Mouse (Mus musculus) stomach, embryonic 16.5 days (tissue): ENCODE measurements around the gene Myl6. TPM values are rescaled to one million over a fixed set of nuclear protein-coding genes. Genes with fewer than 3 reads are reported as not detected.

Experiments
- ATAC-seq: fragments of 200-750 bp; cut with Nextera tagmentation; 2 replicates; pipeline ENCODE4 v1.8.0; 2017; ENCODE audit warnings: moderate number of reproducible peaks, moderate TSS enrichment; ENCODE audit not compliant: insufficient read depth, low FRiP score
- H3K27ac ChIP-seq: fragments of 300-500 bp; sonication (generic); 2 replicates; pipeline ENCODE4 v1.5.1; 2014; ENCODE audit warnings: low read length
- H3K27me3 ChIP-seq: fragments of 300-500 bp; sonication (generic); 2 replicates; pipeline ENCODE4 v1.6.1; 2014; ENCODE audit warnings: low read length, control low read depth, mixed read lengths; ENCODE audit not compliant: control insufficient read depth, insufficient read depth
- H3K36me3 ChIP-seq: fragments of 300-500 bp; sonication (generic); 2 replicates; pipeline ENCODE4 v1.6.1; 2014; ENCODE audit warnings: low read length; ENCODE audit not compliant: control insufficient read depth, insufficient read depth
- H3K4me1 ChIP-seq: fragments of 300-500 bp; sonication (generic); 2 replicates; pipeline ENCODE4 v1.6.1; 2014; ENCODE audit warnings: low read length, control low read depth, mixed read lengths; ENCODE audit not compliant: control insufficient read depth, insufficient read depth
- H3K4me2 ChIP-seq: fragments of 300-500 bp; sonication (generic); 2 replicates; pipeline ENCODE4 v1.6.1; 2014; ENCODE audit warnings: low read depth, low read length, mixed read lengths
- H3K4me3 ChIP-seq: fragments of 300-500 bp; sonication (generic); replicated peaks from 2 replicates; pipeline ENCODE4 v1.5.1; 2014; ENCODE audit warnings: mild to moderate bottlenecking, low read length
- H3K9ac ChIP-seq: fragments of 300-500 bp; sonication (generic); 2 replicates; pipeline ENCODE4 v1.6.1; 2014; ENCODE audit warnings: low read length
- H3K9me3 ChIP-seq: fragments of 300-500 bp; sonication (generic); replicated peaks from 2 replicates; pipeline ENCODE4 v1.6.1; 2016; ENCODE audit warnings: low read length, control low read depth; ENCODE audit not compliant: control insufficient read depth
- WGBS: fragments of 180-500 bp; shearing (Covaris S2); extraction: QIAGEN DNeasy Blood & Tissue Kit; methylation state at CpG from one replicate; pipeline ENCODE4 v1.1.7; 2014; 5-methylcytosine and 5-hydroxymethylcytosine counted together
- polyA plus RNA-seq: library from polyadenylated mRNA; unstranded; fragments of >200 nt; fragmentation: Nextera tagmentation; extraction: Ambion mirVana; gene quantifications from 2 replicates; pipeline ENCODE4 v1.2.1, GENCODE M21; 2015

Myl6 gene
- polyA plus RNA-seq, 1 experiment from 2014 or later = 2,126 TPM

DNA sequence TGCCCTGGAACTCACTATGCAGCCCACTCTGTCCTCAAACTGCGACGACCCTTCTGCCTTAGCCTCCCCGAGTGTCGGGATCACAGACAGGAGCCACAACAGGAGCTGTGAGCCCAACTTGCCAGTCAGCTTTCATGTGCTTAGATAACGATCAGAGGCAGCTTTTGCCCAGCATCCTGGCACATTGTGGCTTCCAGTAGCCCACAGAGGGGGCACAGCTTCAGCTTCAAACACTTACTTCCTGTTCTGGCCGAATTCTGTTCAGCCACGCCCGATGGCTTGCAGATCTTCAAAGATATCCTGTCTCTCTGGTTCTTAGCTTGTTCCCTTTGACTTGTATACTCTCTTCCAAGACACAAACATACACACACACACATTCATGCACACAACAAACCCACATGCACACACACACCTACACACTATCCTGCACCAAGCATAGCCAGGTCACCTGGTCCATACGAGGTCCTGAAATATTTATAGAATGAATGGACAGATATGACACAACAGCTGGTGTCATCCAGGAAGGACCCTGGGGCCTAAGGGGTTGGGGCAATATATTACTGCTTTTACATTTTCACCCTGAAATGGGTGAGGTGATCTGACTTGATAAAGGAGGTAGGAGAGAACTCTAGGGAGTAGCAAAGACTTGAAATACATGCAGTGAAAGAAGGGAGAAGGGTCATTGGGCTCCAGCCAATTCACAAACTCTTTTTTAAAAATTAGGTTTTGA, 10.9 kb upstream of the Myl6 start:
- 66% methylated on average over 9 of the region's 9 CpGs for WGBS
- Histone ChIP-seq H3K27ac (peak overlapping the region; percentile 4; the same call in 1 of the 2 replicates), H3K4me3 (no peak overlapping the region), H3K27me3 (no peaks in the 10 kb centered on the region), H3K9me3 (no peaks in the 10 kb centered on the region), H3K4me1 (peaks cover 9% of the 10 kb centered on the region), H3K36me3 (no peaks in the 10 kb centered on the region), H3K4me2 (no peak overlapping the region), H3K9ac (peak overlapping the region; percentile 42; the same call in 1 of the 2 replicates)
- no peak for ATAC-seq

DNA sequence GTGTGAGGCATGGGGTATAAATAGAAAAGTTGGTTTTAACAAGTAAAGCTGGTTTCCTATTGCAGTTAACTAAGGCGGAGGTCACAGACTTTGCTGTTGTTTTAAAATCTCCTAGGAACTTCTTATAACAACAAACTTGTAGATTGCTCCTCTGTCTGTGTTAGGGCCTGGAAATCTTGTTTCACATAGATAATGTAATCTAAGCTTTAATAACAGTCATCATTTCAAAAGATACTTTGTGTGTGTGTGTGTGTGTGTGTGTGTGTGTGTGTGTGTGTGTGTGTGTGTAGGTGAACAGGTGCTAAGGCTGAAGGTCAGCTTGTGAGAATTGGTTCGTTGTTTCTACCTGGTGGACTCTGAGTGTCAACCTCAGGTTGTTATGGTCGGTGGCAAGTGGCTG, 10.1 kb upstream of the Myl6 start:
- no peak overlapping the region for H3K4me3 ChIP-seq
- no peaks in the 10 kb centered on the region for H3K36me3 ChIP-seq
- H3K27me3 ChIP-seq = no peaks in the 10 kb centered on the region
- H3K9ac ChIP-seq = no peak overlapping the region
- 75% methylated on average over 3 of the region's 3 CpGs for WGBS
- no peak overlapping the region for H3K4me2 ChIP-seq
- H3K4me1 ChIP-seq = peaks cover 9% of the 10 kb centered on the region
- H3K9me3 ChIP-seq = no peaks in the 10 kb centered on the region
- no peak overlapping the region for H3K27ac ChIP-seq
- no peak for ATAC-seq

DNA sequence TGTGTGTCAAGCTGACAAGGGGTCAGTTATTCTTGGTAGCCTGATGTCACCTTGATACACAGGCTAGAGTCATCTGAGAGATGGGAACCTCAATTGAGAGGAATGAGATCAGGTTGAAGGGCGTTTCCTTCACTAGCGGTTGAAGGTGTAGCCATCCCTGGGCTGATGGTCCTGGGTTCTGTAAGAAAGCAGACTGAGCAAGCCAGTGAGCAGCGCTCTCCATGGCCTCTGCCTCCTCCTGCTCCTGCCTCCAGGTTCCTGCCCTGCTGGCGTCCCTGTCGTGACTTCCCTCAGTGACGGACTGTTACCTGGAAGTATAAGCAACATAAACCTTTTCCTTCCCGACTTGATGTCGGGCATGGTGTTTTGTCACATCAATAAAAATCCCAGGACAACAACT, 9.6 kb upstream of the Myl6 start:
- no peaks in the 10 kb centered on the region for H3K27me3 ChIP-seq
- no peaks in the 10 kb centered on the region for H3K9me3 ChIP-seq
- H3K36me3 ChIP-seq = no peaks in the 10 kb centered on the region
- WGBS = 82% methylated on average over 8 of the region's 8 CpGs
- no peak overlapping the region for H3K9ac ChIP-seq
- no peak for ATAC-seq
- no peak overlapping the region for H3K27ac ChIP-seq
- peaks cover 9% of the 10 kb centered on the region for H3K4me1 ChIP-seq
- H3K4me2 ChIP-seq = no peak overlapping the region
- no peak overlapping the region for H3K4me3 ChIP-seq

DNA sequence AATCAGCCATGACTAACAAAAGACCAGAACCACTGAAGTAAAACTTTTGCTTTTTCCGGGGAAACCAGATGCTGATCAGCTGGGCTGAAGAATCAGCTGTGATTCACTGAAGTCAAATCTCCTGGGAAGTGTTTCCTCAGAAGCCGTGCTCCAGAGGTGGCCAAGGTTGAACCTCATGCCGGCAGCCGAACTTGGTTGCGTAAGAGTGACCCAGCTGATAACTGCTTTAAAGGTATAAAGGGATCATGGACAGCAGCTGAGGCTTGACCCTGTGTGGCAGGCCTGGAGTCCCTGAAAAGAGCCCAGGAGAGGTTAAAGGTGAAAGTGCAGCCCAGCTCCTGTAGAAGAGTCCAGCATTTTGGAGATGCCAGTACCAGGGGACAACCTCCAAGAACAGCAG, 8.4 kb upstream of the Myl6 start:
- WGBS = 58% methylated on average over 5 of the region's 5 CpGs
- Histone ChIP-seq H3K9me3 (no peaks in the 10 kb centered on the region), H3K36me3 (no peaks in the 10 kb centered on the region), H3K4me2 (no peak overlapping the region), H3K4me1 (peaks cover 15% of the 10 kb centered on the region), H3K27ac (peak overlapping the region; percentile 34; the same call in 1 of the 2 replicates), H3K4me3 (no peak overlapping the region), H3K9ac (0 out of 2 replicates have a peak overlapping the region, but pooled peaks have one; percentile 5), H3K27me3 (no peaks in the 10 kb centered on the region)
- ATAC-seq = no peak

DNA sequence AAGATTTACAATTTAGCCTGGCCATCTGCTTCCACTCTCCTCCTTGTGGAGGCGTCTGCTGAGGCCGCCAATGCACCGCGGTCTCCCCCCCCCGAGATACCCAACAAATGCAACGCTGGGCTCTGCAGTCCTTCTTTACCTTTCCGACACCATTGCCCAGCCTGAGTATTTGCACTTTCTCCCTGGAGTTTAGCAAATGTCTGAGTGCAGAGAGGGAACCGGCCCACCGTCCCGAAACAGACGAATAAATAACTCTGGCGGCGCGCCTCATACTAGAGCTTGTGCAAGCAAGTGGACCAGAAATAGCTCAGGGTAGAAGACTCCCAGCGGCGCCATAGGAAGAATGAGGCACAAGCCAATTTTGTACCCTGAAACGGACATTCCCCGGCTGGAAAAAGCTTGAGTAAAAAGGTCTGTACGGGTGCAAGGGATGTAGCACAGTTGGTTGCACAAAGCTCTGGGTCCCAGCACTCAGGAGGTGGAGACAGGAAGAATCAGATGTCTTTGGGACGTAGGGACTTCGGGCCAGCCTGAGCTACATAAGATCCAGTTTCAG, 5.2 kb upstream of the Myl6 start:
- Histone ChIP-seq H3K27ac (peak overlapping the region; percentile 93), H3K4me3 (peak overlapping the region; percentile 57), H3K27me3 (no peaks in the 10 kb centered on the region), H3K4me2 (peak overlapping the region; percentile 84), H3K4me1 (peaks cover 18% of the 10 kb centered on the region), H3K9me3 (no peaks in the 10 kb centered on the region), H3K36me3 (no peaks in the 10 kb centered on the region), H3K9ac (peak overlapping the region; percentile 74)
- peak; percentile 9; the same call in 1 of the 2 replicates for ATAC-seq
- WGBS = under 1% methylated on average over 21 of the region's 21 CpGs

DNA sequence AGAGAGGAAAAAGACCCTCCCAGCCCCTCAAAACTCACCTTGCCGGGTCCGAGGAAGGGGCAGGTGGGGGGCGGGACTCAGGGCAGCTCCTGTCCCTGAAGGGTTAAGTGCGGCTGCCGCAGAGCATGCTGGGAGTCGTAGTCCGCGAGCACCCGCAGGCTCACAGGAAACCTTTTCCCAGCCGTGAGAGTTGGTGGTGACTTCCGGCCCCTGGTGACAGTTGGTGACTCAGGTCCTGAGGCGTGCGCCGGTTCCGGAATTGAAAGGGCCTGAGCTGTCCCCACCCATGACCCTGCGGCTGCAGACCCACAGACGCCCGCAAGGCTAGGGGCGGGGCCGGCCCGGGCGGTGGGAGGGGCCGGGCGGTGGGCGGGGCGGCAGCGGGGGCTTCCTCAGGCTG, 4.6 kb upstream of the Myl6 start, which contains the start of gene Myl6b:
Gene Myl6b, minus strand, starts transcription at position 96 of the 400 bp plus-strand sequence.
- WGBS = under 1% methylated on average over 27 of the region's 27 CpGs
- Histone ChIP-seq H3K27ac (peak within 1 kb of the TSS; percentile 93), H3K36me3 (no peaks in the 10 kb centered on the region), H3K4me1 (peaks cover 18% of the 10 kb centered on the region), H3K4me2 (peak within 1 kb of the TSS; percentile 84), H3K4me3 (peak within 1 kb of the TSS; percentile 57), H3K27me3 (no peaks in the 10 kb centered on the region), H3K9me3 (no peaks in the 10 kb centered on the region), H3K9ac (peak within 1 kb of the TSS; percentile 74)
- peak; percentile 91 for ATAC-seq

DNA sequence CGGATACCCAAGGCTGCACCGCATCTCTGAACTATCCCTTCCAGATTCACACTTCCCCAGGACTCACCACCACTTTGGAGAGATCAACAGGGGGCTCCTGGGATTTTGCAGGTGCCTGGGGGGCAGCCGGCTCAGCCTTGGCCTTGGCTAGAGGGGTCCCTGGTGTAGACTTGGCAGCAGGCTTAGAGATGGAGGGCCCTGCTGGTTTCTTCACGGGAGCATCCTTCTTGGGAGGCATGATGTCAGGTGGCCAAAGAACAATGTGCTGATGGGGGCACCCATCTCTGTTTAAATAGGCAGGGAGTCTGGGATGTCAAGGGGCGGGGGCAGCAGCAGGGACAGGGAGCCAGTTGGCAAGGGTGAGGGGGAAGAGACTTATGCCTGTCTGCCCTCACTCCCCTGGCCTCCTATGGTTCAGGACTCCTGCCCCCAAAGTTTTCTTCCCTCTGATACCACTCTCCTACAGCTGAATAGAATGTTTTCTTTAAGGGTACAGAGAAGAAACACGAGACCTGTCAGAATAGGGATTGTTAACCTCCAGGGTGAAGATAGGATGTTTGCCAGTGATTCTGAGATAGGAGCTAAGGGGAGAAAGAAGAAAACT, 3.3 kb upstream of the Myl6 start:
- H3K9ac ChIP-seq = no peak overlapping the region
- H3K27me3 ChIP-seq = no peaks in the 10 kb centered on the region
- no peak overlapping the region for H3K4me3 ChIP-seq
- H3K36me3 ChIP-seq = no peaks in the 10 kb centered on the region
- no peak overlapping the region for H3K4me2 ChIP-seq
- no peak overlapping the region for H3K27ac ChIP-seq
- H3K4me1 ChIP-seq = peaks cover 18% of the 10 kb centered on the region
- no peaks in the 10 kb centered on the region for H3K9me3 ChIP-seq
- ATAC-seq = no peak
- WGBS = 43% methylated on average over 6 of the region's 6 CpGs

DNA sequence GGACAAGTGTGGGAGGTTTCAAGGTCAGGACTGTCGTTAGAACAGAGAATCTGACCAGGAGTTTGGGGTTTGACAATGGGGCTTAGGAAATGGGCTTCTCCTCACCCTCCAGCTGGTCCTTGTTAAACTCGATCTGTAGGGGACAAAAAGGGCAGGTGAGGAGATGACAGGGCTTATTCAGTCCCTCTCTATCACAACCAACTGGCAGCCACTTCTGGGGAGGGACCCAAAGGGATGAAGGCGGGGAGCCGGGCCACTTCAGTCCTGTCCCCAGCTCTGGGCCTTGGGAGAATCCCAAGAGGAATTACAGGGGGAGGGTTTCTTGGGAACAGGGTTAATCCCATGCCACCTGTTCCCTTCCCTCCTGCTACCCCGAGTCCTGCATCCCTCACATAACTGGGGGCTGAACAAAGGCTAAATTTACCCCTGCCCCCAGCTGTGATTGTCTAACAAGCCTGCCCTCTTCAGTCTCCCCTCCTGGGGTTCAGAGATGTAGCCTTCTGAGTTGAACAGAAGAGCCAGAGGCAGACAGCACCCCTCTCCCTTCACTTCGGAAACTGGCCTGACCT, 2.6 kb upstream of the Myl6 start:
- Histone ChIP-seq H3K4me2 (no peak overlapping the region), H3K4me3 (no peak overlapping the region), H3K9ac (no peak overlapping the region), H3K9me3 (no peaks in the 10 kb centered on the region), H3K27me3 (no peaks in the 10 kb centered on the region), H3K27ac (no peak overlapping the region), H3K4me1 (peaks cover 24% of the 10 kb centered on the region), H3K36me3 (no peaks in the 10 kb centered on the region)
- WGBS = 50% methylated on average over 6 of the region's 6 CpGs
- ATAC-seq = no peak

DNA sequence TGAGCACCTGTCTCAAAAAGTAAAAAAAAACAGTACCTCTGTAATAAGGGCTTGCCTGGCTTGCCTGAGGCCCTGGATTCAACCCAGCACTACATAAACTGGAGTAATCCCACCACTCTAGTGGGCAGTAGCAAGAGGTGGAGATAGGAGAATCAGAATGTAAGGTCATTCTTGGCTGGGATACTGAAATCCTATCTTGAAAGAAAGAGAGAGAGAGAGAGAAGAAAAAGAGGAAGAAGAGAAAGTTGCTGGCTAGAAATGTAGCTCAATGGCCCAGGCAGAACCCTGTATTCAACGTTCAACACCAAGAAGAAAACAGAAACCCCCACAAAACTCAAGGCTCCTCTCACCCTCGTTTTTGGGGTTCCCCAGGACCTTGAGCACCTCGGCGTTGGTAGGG, 2.0 kb upstream of the Myl6 start:
- Histone ChIP-seq H3K4me1 (peaks cover 30% of the 10 kb centered on the region), H3K9ac (no peak overlapping the region), H3K27ac (no peak overlapping the region), H3K4me2 (no peak overlapping the region), H3K9me3 (no peaks in the 10 kb centered on the region), H3K27me3 (no peaks in the 10 kb centered on the region), H3K4me3 (no peak overlapping the region), H3K36me3 (no peaks in the 10 kb centered on the region)
- no peak for ATAC-seq
- 66% methylated on average over 4 of the region's 4 CpGs for WGBS
